Mouse (Mus musculus): ENCODE data around the gene Crb1.
"Not testable (repeated sequence)": the region's sequence is repeated elsewhere in the genome, so short reads cannot be mapped to it uniquely, and the experiment has no call there.

The Crb1 gene

GRCm38 (mm10) chr1:139336997-139337396 is 39.9 kb downstream of the Crb1 start:
- no peak for DNase-seq (ENCODE audit: low read depth, low spot score)

- no peak for DNase-seq (ENCODE audit: low read depth, low spot score)
Observed at GRCm38 (mm10) chr1:139328811-139329210, 48.1 kb downstream of the Crb1 start.

DNA sequence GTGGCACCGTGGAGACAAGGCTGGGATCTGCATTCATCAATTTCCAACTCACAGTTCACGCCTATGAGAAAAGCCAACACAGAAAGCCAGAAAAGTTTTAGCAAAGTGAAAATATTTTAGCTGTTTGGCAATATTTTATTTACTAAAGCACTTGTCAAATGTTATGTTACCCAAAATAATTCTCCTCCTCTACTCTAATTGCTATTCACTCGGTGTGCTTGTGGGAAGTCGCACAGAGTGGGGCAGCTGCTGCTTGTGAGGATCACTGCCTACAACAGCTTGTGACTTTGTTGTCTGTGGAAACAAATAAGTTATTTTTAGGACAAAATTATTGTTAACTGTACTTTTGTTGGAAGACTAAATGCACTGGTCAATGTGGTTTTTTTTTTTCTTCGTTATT is 48.6 kb downstream of the Crb1 start:
- DNase-seq (ENCODE audit: low read depth, low spot score) = no peak

- DNase-seq (ENCODE audit: low read depth, low spot score) = no peak
Observed at GRCm38 (mm10) chr1:139325378-139325777, 51.5 kb downstream of the Crb1 start.

DNA sequence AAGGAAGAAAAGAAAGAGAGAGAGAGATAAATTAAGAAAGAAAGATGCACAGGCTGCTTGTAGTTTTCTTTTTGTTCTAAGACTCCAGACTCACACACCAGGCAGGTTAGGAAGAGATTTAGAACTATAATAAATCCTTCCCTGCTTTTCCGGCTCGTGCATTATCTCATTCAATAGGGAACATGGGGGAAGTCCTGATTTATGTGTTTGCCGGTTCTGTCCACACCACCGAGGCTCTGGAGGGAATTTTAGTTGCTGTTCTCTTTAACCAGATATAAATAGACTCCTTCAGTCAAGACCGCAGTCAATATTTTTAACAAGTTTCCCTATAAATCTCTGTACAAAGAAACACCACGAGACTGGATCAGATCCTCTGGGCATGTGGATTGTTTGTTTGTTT is 57.1 kb downstream of the Crb1 start:
- DNase-seq (ENCODE audit: low read depth, low spot score) = no peak

DNA sequence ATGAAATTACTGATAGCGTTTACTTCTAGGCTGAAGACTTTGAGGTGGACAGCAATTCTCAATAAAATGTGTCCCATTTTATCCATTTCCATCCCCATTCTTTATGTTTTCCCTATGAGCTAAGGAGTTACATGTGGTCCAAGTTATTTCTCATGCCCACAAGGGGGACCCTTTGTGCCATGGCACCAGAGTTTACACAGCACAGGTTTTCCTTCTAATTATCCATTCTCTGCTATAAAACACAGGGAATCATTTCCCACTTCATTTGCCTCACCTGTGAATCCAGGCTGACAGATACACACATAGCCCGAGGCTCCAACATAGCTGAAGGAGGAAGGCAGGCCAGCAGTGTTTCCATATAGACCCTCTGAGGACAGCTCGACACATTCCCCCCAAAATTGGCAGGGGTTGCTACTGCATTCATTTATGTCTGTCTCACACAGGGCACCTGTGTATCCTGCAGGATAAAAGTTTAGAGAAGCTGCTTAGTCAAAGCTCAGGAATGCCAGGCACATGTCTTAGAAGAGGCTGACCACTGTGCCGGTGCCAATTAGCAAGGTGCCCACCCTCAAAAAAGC is 62.5 kb downstream of the Crb1 start:
- peak; percentile 38 for DNase-seq (ENCODE audit: low read depth, low spot score)

DNA sequence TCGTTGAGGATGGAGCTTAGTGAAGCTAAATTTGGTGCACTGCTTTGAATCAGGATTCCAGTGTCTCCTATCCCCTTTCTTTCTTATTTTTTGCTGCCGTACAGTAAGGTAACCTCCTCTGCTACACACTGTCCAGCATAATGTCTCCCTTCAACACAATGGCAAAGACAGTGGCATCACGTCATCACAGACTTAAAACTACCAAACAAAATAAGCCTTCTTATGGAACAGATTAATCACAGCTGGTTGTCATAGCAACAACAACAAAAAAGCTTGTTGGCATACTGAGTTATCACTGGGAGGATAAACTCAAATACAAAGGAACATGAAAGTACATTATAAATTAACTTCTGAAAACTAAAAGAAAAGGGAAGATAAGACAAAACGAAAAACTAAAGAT is 68.0 kb downstream of the Crb1 start:
- DNase-seq (ENCODE audit: low read depth, low spot score) = no peak

DNA sequence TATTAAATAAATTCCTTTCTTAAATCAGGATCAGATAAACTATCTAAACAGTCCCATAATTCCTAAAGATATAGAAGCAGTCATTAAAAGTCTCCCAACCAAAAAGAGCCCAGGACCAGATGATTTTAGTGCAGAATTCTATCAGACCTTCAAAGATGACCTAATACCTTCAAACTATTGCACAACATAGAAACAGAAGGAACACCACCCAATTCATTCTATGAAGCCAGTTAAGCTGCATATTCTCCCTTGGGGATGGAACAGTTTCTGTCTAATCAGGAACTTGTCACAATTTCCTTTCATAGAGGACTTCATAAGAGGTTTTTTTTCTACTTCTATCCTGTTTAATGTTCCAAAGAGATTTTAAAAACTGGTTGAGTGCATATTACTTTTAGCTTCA is 74.4 kb downstream of the Crb1 start:
- not testable (repeated sequence) for DNase-seq (ENCODE audit: low read depth, low spot score)

DNA sequence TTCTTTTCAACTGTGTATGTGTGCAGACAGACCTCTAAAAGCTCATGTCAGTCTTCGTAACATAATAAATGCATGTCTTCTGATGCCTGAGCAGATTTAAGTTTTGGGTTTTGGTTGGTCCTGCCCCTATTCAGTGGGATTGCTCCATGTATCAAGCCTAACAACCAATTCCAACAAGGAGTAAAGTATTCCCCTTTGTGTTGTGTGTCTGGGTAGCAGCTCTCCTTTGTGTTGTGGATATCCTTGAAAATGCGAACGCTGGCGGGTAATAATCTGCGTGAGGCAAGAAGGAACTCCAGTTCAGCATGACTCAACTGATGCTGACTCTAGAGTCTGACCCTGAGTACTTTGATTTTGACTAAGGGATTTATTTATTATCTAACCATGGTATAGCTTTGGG is 75.1 kb downstream of the Crb1 start:
- DNase-seq (ENCODE audit: low read depth, low spot score) = no peak

- no peak for DNase-seq (ENCODE audit: low read depth, low spot score)
Observed at GRCm38 (mm10) chr1:139292023-139292422, 84.9 kb downstream of the Crb1 start.

GRCm38 (mm10) chr1:139291593-139291992 is 85.3 kb downstream of the Crb1 start:
- no peak for DNase-seq (ENCODE audit: low read depth, low spot score)

- DNase-seq (ENCODE audit: low read depth, low spot score) = no peak
Observed at GRCm38 (mm10) chr1:139276619-139277320, 100.1 kb downstream of the Crb1 start.

GRCm38 (mm10) chr1:139267844-139268243 is 109.1 kb downstream of the Crb1 start:
- DNase-seq (ENCODE audit: low read depth, low spot score) = peak; percentile 77

DNA sequence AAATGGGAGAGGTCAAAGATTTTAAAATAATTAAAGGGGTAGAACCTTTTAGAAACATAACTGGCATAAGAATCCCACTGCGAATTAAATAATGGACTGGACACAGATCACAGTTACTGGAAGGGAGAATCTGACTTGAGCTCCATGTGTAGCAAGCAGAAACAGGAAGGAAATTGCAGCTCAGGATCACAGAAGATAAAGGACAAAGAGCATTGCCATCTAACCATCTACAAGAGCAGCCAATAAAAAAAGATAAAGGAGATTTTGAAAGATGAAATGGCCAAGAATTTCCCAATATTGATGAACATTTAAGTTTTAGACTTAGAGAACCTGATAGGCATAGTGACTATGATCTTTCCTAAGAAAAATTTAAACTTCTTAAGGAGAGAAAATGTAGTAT is 112.7 kb downstream of the Crb1 start:
- peak; percentile 16 for DNase-seq (ENCODE audit: low read depth, low spot score)

DNA sequence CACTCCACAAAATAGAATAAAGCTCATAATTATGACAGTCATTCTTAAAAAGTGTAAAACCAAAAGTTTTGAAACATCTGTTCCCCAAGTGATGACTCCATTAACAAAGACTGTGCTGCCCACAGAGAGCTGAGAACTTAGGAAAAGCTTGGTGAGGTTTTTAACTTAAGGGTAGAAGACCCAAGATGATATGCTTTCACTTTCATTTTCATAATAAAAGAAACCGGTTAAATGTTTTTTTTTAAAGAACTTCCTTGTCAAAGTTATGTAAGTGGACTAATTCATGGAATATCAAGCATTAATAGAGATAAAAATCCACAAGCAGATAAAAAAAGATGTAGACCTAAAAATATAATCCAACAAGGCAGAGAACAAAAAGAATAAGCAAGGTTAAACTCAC is 113.7 kb downstream of the Crb1 start:
- DNase-seq (ENCODE audit: low read depth, low spot score) = peak; percentile 63

DNA sequence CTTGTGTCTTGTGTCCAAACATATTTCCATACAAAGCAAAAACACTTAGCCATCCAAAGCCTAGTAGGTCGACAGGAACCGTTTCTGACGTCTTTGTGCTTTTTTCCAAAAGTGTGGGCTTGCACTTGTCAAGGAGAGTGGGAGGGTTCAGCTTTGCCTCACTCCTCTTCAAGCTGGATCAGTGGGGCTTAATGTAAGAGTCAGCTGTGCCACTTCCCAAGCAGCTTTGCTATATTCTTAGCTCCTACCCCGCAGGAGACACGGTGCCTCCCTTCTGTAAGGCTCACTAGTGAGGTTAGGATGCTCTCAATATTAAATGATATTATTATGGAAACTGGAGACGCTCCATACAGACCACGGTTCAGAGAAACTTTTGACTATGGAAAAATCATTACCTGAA is 121.3 kb downstream of the Crb1 start:
- DNase-seq (ENCODE audit: low read depth, low spot score) = no peak

GRCm38 (mm10) chr1:139252041-139252440 is 124.9 kb downstream of the Crb1 start:
- no peak for DNase-seq (ENCODE audit: low read depth, low spot score)

- DNase-seq (ENCODE audit: low read depth, low spot score) = no peak
Observed at GRCm38 (mm10) chr1:139249159-139249558, 127.7 kb downstream of the Crb1 start.

GRCm38 (mm10) chr1:139246723-139247380 is 130.0 kb downstream of the Crb1 start:
- DNase-seq (ENCODE audit: low read depth, low spot score) = no peak

GRCm38 (mm10) chr1:139236794-139237193 is 140.1 kb downstream of the Crb1 start:
- DNase-seq (ENCODE audit: low read depth, low spot score) = no peak

DNA sequence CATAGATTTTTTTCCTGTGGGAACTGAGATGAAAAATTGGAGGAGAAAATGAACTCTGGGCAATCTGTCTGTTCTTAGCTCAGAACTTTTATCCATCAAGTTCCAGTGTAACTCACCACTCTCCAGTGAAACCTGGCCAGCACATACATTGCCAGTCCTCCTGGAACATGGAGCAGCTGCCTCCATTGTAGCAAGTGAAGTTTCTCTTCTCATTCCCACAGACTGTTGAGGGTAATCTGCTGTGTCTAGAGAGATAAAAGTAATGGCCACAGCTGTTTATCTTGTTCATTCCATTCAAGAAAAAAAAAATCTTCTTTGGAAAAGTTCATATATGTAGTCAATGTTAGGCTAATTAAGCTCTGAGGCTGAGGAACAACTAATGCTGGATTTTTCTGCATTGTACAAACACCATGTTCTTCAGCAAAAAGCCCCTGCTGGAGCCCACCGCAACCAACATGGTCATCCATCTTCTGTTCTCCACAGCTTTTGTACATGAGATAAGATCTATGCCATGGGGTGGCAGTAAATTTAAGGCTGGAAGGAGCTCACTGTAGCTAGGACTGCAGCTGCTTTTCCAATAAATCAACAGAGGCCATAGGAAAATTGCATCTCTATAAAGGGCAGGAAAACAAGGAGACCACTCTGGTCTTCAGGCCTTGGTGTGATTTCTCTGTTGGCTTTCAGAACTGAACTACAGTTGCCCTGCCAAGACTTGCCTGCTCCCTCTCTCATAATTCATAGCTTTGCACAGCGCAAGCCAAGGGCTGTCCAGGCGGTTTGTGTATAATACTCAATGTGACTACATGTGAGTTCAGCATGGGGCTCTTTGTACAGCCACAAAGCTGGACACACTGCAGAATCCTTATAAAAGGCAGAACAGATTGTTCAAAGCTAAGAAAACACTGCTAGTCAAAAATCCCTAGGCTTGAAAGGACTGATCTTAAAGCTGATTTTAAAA is 142.0 kb downstream of the Crb1 start:
- DNase-seq (ENCODE audit: low read depth, low spot score) = no peak

- no peak for DNase-seq (ENCODE audit: low read depth, low spot score)
Observed at GRCm38 (mm10) chr1:139232636-139233035, 144.3 kb downstream of the Crb1 start.

All from A20 (cell line).